Mouse (Mus musculus): ENCODE data around the gene Gm10058. TPM values are rescaled to one million over a fixed set of nuclear protein-coding genes. Genes with fewer than 3 reads are reported as not detected.

Gene Gm10058
- not detected in 2 replicates for polyA plus RNA-seq (2012; rRNA removed)

GRCm38 (mm10) chrX:27946785-27947184 is at the start of gene Gm10058:
Gene Gm10058 (minus strand): TSS chrX:27946885.

